Mouse (Mus musculus): ENCODE data around the gene Dad1.

The Dad1 gene

GRCm38 (mm10) chr14:54253741-54254291 is at the start of gene Dad1, which contains the start of gene Abhd4:
Gene Dad1, minus strand, starts transcription at chr14:54254104.
Gene Abhd4, plus strand, starts transcription at chr14:54254188.
- in situ Hi-C loops (cut with MboI) = no loop called here

- in situ Hi-C loops (cut with MboI) = no loop called here
Observed at GRCm38 (mm10) chr14:54300676-54301075, 46.8 kb upstream of the Dad1 start.

DNA sequence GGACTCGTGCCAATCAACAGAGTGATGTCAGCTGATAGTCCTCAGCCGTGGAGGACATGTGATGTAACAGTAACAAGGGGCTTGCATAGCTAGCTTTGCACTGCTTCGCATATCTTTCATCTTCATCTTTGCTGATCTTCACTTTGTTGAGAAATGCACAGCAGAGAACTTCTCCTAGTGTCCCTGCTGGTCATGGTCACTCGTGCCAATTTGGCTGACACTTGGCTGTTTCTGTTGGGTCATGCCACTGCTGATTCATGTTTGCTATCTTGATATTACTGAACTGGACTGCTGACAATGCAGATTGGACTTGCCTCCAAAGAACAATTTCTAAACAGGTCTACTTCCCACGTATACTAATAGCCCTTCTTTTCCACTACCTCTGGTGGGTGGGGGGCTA is 46.2 kb upstream of the Dad1 start:
- in situ Hi-C loops (cut with MboI) = no loop called here

DNA sequence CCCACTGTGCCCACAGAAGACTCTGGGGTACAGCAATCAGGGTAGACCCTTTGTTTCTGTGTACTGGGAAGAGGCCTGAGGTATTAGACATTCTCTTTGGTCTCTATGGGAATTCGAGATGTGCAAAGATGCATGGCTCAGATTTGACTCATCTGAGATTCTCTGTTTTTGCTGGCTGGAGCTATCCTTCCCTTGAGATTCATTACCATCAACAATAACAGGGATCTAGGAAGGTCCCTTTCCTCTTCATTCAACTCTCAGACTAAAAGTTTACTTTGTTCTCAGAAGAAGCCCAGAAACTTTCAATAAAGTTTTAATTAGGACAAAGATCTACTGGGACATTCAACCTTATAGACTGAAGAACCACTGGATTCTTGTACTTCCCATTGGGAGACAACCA is 30.9 kb upstream of the Dad1 start, which contains the start of gene Olfr49:
Olfr49 (minus strand) TSS at position 101 of the 400 bp plus-strand sequence.
- in situ Hi-C loops (cut with MboI) = no loop called here

DNA sequence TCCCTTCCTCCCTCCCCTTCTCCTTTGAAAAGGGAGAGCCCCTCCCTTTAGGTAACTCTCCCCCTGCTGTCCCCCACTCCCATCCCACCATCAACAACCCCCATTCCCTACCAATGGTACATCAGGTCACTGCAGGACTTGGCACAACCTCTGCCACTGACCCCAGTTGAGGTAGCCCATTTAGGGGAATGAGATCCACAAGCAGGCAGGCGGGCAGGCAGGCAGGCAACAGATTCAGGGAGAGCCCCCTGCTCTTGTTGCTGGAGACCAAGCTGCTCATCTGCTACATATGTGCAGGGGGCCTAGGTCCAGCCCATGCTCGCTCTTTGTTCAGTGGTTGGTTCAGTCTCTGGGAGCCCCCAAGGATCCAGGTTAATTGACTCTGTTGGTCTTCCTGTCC is 22.5 kb upstream of the Dad1 start:
- in situ Hi-C loops (cut with MboI) = no loop called here

- in situ Hi-C loops (cut with MboI) = no loop called here
Observed at GRCm38 (mm10) chr14:54272696-54273095, 18.8 kb upstream of the Dad1 start.

DNA sequence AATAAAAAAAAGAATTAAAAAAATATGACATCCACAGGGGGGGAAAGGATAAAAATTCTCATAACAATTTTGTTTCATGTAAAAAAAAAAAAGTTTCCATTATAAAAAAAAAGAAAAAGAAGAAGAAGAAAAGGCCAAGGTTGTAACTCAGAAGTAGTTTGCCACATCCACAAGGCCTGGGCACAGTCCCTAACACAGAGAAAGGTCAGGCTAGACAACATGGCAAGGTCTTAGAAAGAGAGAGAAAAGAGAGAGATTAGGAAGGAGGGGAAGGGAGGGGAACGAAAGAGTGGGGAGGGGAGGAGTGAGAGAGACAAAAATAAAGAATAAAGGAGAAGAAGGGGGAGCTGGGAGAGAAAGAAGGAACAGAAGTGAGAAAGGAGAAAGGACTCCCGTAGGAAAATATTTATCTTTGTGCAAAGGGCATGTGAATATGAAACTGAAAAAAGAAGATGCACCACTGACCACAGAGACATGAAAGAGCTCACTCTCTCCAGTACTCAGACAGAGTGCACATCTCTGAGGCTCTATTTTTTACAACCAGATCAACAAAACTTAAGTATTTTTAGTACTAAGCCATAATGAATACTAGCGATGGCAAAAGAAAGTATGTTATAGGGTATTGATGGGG is 18.2 kb upstream of the Dad1 start:
- in situ Hi-C loops (cut with MboI) = no loop called here

DNA sequence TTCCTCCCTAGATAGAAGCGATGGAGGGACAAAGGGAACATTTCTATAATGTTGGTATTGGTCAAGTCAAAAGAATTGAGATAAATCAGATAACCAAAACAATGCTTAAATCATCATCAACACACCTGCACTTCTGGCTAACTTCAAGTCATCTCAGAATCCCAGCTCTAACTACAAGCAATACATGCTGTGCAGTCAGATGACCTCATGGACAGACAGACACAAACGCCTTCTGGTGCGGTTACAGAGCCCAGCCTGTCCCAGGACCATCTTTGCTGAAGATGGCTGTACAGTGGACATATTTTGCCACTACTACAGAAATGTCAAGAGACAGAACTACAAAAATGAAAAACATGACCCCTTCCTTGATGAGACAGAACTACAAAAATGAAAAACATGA is 16.5 kb upstream of the Dad1 start:
- in situ Hi-C loops (cut with MboI) = no loop called here

GRCm38 (mm10) chr14:54269566-54269965 is 15.7 kb upstream of the Dad1 start:
- in situ Hi-C loops (cut with MboI) = no loop called here

DNA sequence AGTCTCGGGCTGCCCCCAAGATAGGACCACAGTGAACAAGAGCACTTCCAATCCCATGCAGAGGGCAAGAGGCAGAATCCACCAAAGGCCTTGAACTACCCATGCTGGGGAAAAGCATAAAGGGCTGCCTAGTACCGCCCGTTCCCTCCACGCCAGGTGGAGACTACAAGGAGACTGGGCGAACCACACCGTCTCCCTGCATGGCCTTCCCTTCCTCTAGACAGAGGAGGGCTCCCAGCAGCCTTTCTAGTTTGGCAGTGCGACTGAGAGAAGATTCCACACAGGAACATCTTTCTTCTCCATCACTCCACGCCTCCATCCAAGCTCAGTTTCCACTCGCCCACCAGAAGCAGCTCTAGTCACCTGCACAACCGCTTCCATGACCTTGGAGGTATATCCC is 14.1 kb upstream of the Dad1 start:
- in situ Hi-C loops (cut with MboI) = no loop called here

DNA sequence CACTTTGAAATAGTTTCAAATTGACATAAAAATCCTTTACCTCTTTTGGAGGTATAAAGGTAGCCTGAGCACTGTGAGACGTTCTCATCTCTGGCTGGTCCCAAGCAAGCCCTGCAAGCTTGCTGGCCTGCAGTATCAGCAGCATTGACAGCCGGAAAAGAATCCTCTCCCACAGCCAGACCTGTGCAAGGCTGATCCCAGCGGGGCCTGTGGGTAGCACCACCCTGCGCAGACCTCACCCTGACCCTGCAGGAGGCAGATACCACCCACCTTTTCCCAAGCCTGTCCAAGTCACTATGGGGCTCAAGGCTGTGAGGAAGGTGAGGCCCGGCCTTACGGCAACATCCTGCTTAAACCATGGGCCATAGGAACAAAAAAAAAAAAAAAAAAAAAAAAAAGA is 12.0 kb upstream of the Dad1 start:
- in situ Hi-C loops (cut with MboI) = no loop called here

GRCm38 (mm10) chr14:54265093-54265492 is 11.2 kb upstream of the Dad1 start:
- in situ Hi-C loops (cut with MboI) = no loop called here

- in situ Hi-C loops (cut with MboI) = no loop called here
Observed at GRCm38 (mm10) chr14:54264231-54264630, 10.3 kb upstream of the Dad1 start.

GRCm38 (mm10) chr14:54263099-54263498 is 9.2 kb upstream of the Dad1 start:
- in situ Hi-C loops (cut with MboI) = no loop called here

GRCm38 (mm10) chr14:54262622-54263021 is 8.7 kb upstream of the Dad1 start:
- in situ Hi-C loops (cut with MboI) = no loop called here

DNA sequence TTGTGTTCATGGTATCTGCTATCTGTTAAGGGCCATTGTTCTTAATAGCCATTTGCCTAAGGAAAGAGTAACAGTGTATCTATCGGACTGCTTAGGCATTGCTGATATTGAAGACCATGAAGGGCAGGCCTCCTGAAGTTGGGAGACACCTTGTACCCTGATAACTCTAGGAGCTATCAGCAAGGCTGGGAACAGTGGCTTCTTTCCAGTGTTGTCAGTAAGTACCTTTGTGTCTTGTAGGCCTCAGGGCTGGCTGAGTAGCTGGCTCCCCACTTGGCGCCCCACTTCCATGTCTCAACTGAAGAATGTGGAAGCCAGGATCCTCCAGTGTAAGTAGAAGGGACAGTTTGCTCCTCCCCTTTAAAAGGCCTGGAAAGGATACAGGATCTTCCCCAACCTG is 7.5 kb upstream of the Dad1 start:
- in situ Hi-C loops (cut with MboI) = no loop called here

DNA sequence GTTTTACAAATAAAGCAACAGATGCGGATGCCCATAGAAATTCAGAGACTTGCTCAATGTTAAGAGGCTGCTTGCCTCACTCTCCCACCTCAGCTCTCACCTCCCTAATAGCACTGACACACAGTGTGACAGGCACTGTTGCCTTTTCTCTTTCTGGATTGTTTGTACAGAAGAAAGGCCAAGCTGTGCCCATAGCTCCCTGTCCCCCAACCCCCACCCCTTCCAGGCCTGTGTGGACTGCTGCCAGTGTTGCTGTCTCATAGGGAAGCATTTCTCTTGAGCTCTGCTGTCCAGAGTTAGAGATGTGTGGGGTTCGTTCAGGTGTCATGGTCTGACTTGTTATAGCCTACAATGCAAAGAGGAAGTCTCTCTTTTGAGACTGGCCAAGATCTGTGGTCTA is 6.3 kb upstream of the Dad1 start:
- in situ Hi-C loops (cut with MboI) = no loop called here

DNA sequence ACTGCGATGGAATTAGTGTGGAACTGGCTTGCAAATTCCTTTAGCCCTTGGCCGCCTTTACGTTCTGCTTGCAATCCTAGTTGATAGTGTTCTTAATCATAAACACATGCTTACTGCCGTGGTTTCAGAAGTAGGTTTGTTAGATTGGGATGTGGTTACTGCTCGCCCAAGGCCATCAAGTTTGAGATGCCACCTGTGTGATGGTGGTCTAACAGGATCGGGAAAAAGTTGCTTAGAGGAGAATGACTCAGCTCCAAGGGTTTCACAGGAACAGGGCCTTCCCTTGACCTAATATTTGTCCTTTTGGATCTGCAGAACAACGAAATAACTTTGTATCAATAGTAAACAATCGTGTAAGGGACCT is 5.8 kb upstream of the Dad1 start:
- in situ Hi-C loops (cut with MboI) = no loop called here

GRCm38 (mm10) chr14:54259003-54259721 is 5.3 kb upstream of the Dad1 start:
- in situ Hi-C loops (cut with MboI) = no loop called here

- in situ Hi-C loops (cut with MboI) = no loop called here
Observed at GRCm38 (mm10) chr14:54258131-54258670, 4.3 kb upstream of the Dad1 start.

DNA sequence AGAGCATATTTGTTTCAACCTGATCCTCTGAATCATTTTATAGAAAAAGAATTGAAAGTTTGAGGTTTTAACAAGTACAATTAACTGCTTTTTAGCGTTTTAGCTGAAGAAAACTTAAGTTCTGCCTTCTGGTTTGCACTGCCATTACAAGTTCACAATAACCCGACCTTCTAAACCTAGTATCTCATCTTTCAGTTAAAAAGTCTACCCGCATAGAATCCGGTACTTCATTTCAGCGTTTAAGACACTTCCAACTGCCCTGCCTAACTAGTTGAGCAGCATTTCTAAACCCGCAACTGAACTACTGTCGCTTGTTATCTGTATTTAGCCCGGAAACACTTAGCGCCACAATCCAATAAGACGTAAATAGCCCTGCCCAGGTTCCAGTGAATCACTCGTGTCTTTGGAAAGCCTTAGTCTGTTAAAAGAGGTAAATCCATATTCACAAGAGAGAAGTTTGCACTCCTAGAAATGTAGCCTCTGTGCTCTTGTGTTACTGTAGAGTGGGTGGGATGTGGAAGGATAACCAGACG is 832 bp upstream of the Dad1 start:
- in situ Hi-C loops (cut with MboI) = no loop called here

GRCm38 (mm10) chr14:54250122-54250521 is 3.8 kb downstream of the Dad1 start:
- in situ Hi-C loops (cut with MboI) = no loop called here

DNA sequence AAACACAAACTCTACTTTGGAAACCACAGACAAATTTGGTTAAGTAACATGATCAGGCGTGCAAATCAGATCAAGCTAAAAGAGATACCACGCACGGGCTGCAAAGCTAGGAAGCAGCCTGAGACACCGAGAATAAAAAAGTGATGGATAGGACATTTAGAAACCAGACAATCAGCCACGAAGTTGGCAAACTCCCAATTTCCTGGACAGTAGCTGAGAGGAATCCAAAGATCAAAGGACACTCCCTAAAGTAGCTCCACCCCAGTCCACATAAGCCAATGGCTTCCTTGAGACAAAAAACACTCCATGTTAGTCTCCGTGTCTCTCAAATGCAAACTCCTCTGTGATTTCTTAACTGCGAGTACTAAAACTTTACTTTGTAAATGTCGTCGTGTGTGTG is 4.6 kb downstream of the Dad1 start:
- in situ Hi-C loops (cut with MboI) = loop anchor here (25.0 kb wide), 1 partner anchor 188 kb away; the partner anchor contains the start of genes Mmp14 and Mrpl52

All from mature B cell (primary cell).